Mouse (Mus musculus) MEL-GATA-1-ER (cell line): Measurements from ENCODE around the gene Mbnl2.

Experiments
- DNase-seq: peaks from one replicate; pipeline ENCODE4 v3.0.0-alpha.2; 2012; ENCODE audit warnings: low read depth; ENCODE audit errors: extremely low read depth

Gene Mbnl2

GRCm38 (mm10) chr14:120405597-120405996, 130.1 kb downstream of the Mbnl2 start:
- DNase-seq: no peak

DNA sequence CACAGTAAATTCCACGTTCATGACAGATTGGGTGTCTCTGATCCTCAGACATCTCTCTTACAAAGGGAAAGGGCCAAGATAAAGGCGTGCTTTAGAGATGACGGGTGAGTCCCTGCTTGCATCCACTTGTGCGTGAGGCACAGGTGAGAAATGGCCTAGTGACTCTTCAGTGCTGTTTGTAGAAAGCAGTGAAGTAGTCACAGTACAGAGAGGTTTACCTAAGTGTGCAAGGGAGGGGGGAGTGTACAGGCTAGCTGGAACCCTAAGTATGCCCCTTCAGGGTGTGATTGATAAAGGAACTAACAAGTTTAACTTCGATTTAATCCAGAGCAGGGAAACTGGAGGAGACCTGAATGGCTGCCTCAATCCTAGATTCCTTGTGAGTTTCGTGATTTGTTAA, 130.8 kb downstream of the Mbnl2 start:
- no peak for DNase-seq

GRCm38 (mm10) chr14:120406820-120407219, 131.4 kb downstream of the Mbnl2 start:
- peak; percentile 11 for DNase-seq

GRCm38 (mm10) chr14:120409854-120410253, 134.4 kb downstream of the Mbnl2 start:
- no peak for DNase-seq

DNA sequence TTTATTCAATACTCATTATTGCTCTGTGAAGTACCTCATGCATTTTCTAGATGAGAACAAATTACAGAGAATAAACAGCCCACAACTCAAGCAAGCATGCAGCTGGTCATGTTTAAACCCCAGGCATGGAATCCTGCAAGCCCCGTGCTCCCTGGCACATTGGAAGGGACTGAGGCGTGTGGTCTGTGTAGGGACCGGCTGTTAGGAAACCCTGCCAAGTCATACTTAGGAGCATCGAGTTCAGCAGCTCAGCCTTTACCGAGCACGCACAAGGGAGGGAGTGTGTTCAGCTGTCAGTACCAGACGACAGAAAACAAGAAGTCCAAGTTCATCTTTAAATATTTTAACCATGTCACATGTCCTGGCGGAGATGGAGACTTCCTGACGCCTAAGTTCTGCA, 141.4 kb downstream of the Mbnl2 start:
- DNase-seq: no peak

- no peak for DNase-seq
These were observed 143.5 kb downstream of the Mbnl2 start for GRCm38 (mm10) chr14:120418964-120419363.

GRCm38 (mm10) chr14:120428497-120428896, 153.0 kb downstream of the Mbnl2 start:
- DNase-seq: no peak

DNA sequence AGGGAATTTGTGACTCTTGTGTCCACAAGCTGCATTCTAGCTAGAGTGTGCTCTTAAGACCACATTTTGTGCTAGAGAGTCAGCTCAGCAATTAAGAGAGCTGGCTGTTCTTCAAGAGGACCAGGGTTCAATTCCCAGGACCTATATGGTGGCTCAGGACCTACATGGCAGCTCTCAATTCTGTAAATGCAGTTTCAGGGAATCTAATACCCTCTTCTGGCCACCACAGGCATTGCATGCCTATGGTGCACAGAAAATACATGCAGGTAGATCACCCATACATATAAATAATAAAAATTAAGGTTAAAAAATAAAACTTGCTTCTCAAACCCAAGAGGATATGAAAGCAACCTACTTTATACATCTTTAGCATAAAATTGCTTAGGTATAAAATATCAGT, 157.3 kb downstream of the Mbnl2 start:
- DNase-seq: no peak

GRCm38 (mm10) chr14:120433931-120434398, 158.5 kb downstream of the Mbnl2 start:
- DNase-seq: no peak

DNA sequence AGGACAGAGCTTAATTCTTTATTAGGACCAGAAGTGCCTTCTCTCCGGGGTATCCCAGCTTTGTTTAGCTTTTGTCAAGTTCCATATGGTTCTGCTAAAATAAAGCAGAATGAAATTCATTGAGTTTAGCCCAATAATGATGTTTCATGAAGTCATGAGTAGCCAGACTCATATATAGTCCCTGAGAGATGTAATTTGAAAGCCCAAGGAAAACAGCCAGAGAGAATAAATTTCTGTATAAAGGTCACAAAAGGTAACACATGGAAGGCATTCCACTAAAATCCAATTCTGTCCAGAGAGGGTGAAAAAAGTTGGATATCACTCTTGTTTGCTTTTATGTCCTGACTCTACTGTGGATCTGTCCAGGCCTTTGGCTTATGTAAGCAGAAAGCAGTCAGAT, 159.4 kb downstream of the Mbnl2 start:
- DNase-seq: no peak

DNA sequence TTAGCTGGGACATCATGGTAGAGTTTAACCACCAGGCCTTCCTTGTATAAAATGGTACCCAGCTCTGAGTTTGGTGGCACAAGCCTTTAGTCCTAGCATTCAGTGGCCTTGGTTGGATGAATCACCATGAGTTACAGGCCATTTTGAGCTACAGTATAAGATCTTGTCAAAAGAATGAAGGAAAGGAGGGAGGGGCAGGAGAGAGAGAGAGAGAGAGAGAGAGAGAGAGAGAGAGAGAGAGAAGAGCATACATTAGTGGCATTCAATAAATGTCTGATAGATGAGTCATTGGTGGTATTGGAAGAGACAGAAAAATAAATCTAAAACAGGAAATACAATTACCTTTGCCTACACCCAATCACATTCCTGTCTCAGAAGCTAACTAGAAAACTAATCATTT, 165.2 kb downstream of the Mbnl2 start:
- no peak for DNase-seq

GRCm38 (mm10) chr14:120441256-120441655, 165.8 kb downstream of the Mbnl2 start:
- DNase-seq: no peak

- no peak for DNase-seq
These were observed 166.4 kb downstream of the Mbnl2 start for GRCm38 (mm10) chr14:120441836-120442235.

- no peak for DNase-seq
These were observed 178.8 kb downstream of the Mbnl2 start for GRCm38 (mm10) chr14:120454221-120454620.

GRCm38 (mm10) chr14:120463938-120464727, 188.7 kb downstream of the Mbnl2 start:
- no peak for DNase-seq

GRCm38 (mm10) chr14:120466816-120467215, 191.3 kb downstream of the Mbnl2 start:
- no peak for DNase-seq

GRCm38 (mm10) chr14:120469126-120469790, 193.8 kb downstream of the Mbnl2 start:
- no peak for DNase-seq

DNA sequence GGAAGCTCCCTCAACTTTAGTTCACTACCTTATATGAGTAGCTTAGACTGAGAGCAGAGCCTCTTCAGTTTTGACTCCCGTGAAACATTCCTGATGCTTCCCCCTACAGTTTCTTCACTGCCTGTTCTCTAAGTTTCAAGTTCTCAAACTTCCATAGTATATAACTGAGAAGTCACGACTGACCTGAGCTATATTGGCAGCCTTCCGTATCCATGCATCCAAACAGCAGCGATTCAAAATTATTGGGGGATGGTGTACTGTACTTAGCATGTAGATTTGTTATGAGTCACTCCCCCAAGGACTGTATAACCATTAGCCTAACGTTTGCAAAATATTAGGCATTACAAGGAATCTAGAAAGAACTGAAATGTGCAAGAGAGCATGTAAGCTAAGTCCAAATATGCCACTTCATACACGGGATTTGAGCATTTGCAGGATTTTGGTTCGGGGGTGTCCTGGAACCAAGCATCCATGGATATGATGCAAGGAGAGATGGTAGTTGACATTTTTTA, 200.8 kb downstream of the Mbnl2 start:
- DNase-seq: no peak

GRCm38 (mm10) chr14:120477288-120477981, 202.0 kb downstream of the Mbnl2 start:
- DNase-seq: peak; percentile 99

GRCm38 (mm10) chr14:120477982-120478568, 202.6 kb downstream of the Mbnl2 start, which contains the start of gene Rap2a:
Gene Rap2a (plus strand): TSS chr14:120478444.
- peak; percentile 56 for DNase-seq

DNA sequence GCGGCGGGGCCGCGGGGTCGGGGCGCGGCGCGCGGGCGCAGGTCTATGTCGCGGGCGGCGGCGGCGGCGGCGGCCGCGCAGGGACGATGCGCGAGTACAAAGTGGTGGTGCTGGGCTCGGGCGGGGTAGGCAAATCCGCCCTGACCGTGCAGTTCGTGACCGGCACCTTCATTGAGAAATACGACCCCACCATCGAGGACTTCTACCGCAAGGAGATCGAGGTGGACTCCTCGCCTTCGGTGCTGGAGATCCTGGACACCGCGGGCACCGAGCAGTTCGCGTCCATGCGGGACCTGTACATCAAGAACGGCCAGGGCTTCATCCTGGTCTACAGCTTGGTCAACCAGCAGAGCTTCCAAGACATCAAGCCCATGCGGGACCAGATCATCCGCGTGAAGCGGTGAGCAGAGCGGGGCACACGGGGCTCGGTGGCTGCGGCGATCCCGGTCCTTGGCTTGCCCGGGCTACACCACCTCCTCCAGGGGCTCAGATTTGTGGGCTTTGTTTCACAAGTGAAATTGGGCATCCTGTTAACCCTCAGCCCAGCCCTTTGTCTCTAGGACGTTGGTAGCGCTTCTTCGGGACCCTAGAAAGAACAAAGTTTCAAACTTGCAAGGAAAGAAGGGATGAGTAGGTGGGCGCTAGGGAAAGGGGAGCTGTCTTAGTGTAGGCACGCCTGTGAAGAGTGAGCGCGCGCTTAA, 203.3 kb downstream of the Mbnl2 start:
- peak; percentile 8 for DNase-seq
